Mouse (Mus musculus) cerebellum, adult 2 months (tissue): ENCODE measurements around the gene Acox2. TPM values are rescaled to one million over a fixed set of nuclear protein-coding genes. Genes with fewer than 3 reads are reported as not detected.

Experiments used
- DNase-seq, 2 experiments: peaks; one replicate each; pipeline ENCODE4 v3.0.0; 2021
- H3K27ac ChIP-seq: fragments of 200-500 bp; 2 replicates; pipeline ENCODE4 v1.5.1; 2012; ENCODE audit warnings: low read length, control low read depth, inconsistent platforms; ENCODE audit not compliant: insufficient read depth
- H3K27me3 ChIP-seq: fragments of 200-500 bp; 2 replicates; pipeline ENCODE4 v1.6.1; 2012; ENCODE audit warnings: inconsistent platforms, mild to moderate bottlenecking, low read length, moderate library complexity; ENCODE audit not compliant: control insufficient read depth, insufficient read depth
- H3K4me1 ChIP-seq: fragments of 200-500 bp; 2 replicates; pipeline ENCODE4 v1.6.1; 2011; ENCODE audit warnings: low read length; ENCODE audit not compliant: control insufficient read depth, insufficient read depth
- H3K4me3 ChIP-seq: fragments of 200-500 bp; replicated peaks from 2 replicates; pipeline ENCODE3; 2011; ENCODE audit warnings: mild to moderate bottlenecking, low read depth, low read length, control low read depth; ENCODE audit not compliant: insufficient read depth
- CTCF ChIP-seq: fragments of 200-500 bp; IDR thresholded peaks from 2 replicates; pipeline ENCODE4 v1.5.1; 2011; ENCODE audit warnings: low read depth, mild to moderate bottlenecking, control low read depth, low read length, moderate library complexity, borderline replicate concordance; ENCODE audit not compliant: insufficient read depth
- POLR2A ChIP-seq: fragments of 200-500 bp; IDR thresholded peaks from 2 replicates; pipeline ENCODE4 v1.6.1; 2011; ENCODE audit warnings: low read length, control low read depth, borderline replicate concordance; ENCODE audit not compliant: insufficient read depth
- WGBS: fragments of 180-500 bp; shearing (Covaris S2); methylation state at CpG from one replicate; pipeline ENCODE4 v1.1.7; 2018; 5-methylcytosine and 5-hydroxymethylcytosine counted together
- polyA plus RNA-seq: library from polyadenylated mRNA; depleted of rRNA; stranded (reverse); fragments of >200 nt; gene quantifications from 2 replicates; pipeline ENCODE4 v1.2.3, GENCODE M21; 2012

The Acox2 gene
- polyA plus RNA-seq, 1 experiment: 0.41 TPM

DNA sequence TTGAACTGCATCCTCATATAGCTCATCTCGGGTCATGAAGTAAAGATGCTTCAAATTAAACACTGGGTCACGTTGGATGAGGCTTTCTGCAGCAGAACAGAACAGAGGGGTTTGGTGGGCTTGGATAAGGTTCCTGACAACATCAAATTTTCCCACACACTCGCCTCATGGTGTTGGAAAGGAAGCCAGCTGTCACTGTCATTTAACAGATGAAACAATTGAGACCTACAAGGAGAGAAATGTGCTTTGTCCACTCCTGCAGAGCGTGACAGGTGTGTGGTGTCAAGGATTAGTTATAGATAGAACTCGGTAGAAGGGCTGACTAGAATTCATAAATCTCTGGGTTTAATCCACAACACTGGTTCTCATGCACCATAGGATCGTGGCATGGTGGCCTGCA, 3.1 kb downstream of the Acox2 start:
- DNase-seq: no peak
- Histone ChIP-seq H3K27ac (no peak overlapping the region), H3K4me1 (no peaks in the 10 kb centered on the region; the same call in 1 of the 2 replicates), H3K27me3 (no peaks in the 10 kb centered on the region), H3K4me3 (no peak overlapping the region)
- TF ChIP-seq POLR2A (no peak), CTCF (no peak)
- 67% methylated on average over 6 of the region's 6 CpGs for WGBS

DNA sequence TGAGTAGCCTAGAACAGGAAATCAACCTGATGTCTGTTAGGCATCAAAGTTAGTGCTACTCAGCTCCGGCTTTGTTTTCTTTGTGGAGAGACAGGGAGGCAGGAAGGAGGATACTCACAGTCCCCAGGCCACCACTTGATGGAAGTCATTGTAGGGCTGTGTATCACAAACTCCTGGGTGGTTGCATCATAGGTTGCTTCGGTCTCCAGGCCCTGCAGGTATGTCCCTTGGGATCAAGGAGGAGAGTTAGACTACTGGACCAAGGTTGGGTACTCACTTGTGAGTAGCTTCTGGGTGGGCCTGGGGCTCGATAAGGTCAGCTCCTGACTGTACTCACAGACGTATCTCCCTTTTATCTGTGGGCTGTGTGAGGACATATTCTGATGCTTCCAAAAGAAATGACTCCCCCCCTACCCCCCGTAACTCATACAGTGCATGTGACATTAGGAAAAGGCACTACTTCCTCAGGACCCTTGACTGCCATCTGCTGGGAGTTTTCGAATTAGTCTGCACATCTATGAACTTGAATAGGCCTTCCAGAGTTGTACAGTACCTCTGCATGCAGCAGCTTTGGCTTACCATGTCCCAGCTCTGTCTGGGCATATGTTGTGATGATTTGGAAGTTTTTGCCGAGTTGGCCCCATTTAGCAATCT, 4.0 kb downstream of the Acox2 start:
- H3K4me1 ChIP-seq: no peaks in the 10 kb centered on the region; the same call in 1 of the 2 replicates
- H3K27ac ChIP-seq: no peak overlapping the region
- peak; percentile 34 for DNase-seq
- peak; percentile 42 for TF ChIP-seq CTCF
- no peak for TF ChIP-seq POLR2A
- no peaks in the 10 kb centered on the region for H3K27me3 ChIP-seq
- WGBS: 66% methylated on average over 7 of the region's 7 CpGs
- H3K4me3 ChIP-seq: no peak overlapping the region

DNA sequence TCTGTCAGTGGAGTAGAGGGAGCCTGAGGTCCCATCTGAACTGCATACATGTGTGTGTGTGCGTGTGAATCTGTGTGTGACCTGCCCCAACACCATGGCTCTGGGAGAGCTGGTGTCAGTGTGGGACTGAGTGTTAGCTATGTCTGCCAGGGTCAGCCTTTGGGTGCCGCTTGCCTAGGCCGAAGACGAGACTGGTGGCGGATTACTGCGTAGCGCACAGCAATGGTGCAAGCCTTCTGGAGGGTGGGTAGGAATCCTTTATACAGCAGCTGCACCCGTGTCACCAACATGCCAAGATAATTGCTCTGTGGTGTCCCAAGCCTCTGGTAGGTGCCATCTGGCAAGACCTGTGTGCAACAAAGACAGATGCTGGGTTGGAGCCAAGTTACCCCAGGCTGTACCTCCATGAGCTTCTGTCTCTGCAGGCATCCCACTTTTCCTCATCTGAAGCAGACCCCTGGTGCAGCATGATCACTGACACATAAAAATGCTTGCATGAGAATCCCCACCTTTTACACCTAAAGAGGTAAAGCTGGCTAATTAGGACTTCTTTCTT, 7.7 kb downstream of the Acox2 start:
- Histone ChIP-seq H3K4me3 (no peak overlapping the region), H3K27ac (no peak overlapping the region), H3K4me1 (no peaks in the 10 kb centered on the region), H3K27me3 (no peaks in the 10 kb centered on the region)
- TF ChIP-seq CTCF (no peak), POLR2A (no peak)
- DNase-seq: no peak
- WGBS: 43% methylated on average over 8 of the region's 8 CpGs

DNA sequence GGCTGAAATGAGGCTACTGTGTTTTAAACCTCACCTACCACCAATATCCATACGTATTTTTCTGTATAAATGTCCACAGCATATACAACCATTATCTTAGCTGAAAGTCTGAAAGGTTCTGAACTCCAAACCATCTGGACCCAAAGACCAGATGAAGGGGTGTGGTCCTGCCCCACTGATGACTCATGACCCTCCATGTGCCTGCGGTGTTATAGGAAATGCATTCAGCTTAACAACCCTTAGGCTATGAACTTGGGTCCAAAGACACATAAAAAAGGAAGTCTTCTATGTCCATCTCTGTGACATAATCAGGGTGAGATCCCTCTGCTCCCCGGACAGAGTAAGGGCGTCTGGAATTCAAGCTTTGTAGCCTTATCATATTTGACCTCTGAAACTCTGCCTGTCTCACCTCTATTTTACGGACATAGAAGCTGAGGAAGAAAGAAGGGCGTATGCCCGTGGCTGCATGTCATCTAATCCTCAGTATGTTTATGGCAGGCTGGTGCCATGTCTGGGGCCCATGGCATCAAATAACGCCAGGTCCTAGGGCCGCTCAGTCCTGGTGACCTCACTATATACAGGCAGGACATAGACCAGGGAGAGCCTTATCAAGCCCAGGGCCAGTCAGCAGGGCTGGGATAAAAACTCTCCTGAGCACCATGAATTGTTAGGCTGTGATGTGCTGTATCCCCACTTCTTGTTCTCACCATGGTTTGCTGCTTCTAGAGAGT, 8.8 kb downstream of the Acox2 start:
- H3K27ac ChIP-seq: no peak overlapping the region
- 95% methylated on average over 9 of the region's 9 CpGs for WGBS
- no peak for TF ChIP-seq POLR2A
- TF ChIP-seq CTCF: no peak
- no peak for DNase-seq
- no peaks in the 10 kb centered on the region for H3K27me3 ChIP-seq
- no peak overlapping the region for H3K4me3 ChIP-seq
- no peaks in the 10 kb centered on the region for H3K4me1 ChIP-seq

DNA sequence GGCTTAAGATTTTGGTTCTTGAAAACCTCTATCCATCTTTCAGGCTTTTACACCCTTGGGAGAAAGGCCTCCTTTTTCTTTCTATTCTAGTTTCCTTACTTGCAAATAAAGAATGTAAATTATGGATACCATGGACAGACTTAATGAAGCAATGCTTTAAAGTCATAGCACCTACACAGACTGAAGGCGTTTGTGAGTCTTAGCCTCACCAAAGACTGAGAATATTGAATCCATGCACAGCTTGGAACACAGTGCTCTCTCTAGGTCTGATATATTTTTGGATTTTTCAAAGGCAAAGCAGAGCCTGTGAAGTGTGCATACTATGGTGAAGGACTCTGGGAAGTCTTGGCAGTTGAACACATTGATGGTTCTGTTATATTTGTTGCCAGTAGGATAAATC, 9.9 kb downstream of the Acox2 start:
- 98% methylated on average over 1 of the region's 1 CpGs for WGBS
- TF ChIP-seq POLR2A: no peak
- no peak for TF ChIP-seq CTCF
- H3K4me1 ChIP-seq: no peaks in the 10 kb centered on the region
- H3K27ac ChIP-seq: no peak overlapping the region
- H3K27me3 ChIP-seq: no peaks in the 10 kb centered on the region
- DNase-seq: no peak
- H3K4me3 ChIP-seq: no peak overlapping the region

- H3K4me1 ChIP-seq: no peaks in the 10 kb centered on the region
- no peak for TF ChIP-seq CTCF
- TF ChIP-seq POLR2A: no peak
- 74% methylated on average over 8 of the region's 8 CpGs for WGBS
- no peak overlapping the region for H3K4me3 ChIP-seq
- H3K27ac ChIP-seq: no peak overlapping the region
- no peak for DNase-seq
- no peaks in the 10 kb centered on the region for H3K27me3 ChIP-seq
Measured at GRCm38 (mm10) chr14:8246878-8247277, 12.3 kb downstream of the Acox2 start.

- TF ChIP-seq POLR2A (no peak), CTCF (no peak)
- H3K27me3 ChIP-seq: no peaks in the 10 kb centered on the region
- 90% methylated on average over 5 of the region's 5 CpGs for WGBS
- no peak for DNase-seq
- H3K4me1 ChIP-seq: no peaks in the 10 kb centered on the region
- no peak overlapping the region for H3K27ac ChIP-seq
- H3K4me3 ChIP-seq: no peak overlapping the region
Measured at GRCm38 (mm10) chr14:8244211-8244611, 14.9 kb downstream of the Acox2 start.

DNA sequence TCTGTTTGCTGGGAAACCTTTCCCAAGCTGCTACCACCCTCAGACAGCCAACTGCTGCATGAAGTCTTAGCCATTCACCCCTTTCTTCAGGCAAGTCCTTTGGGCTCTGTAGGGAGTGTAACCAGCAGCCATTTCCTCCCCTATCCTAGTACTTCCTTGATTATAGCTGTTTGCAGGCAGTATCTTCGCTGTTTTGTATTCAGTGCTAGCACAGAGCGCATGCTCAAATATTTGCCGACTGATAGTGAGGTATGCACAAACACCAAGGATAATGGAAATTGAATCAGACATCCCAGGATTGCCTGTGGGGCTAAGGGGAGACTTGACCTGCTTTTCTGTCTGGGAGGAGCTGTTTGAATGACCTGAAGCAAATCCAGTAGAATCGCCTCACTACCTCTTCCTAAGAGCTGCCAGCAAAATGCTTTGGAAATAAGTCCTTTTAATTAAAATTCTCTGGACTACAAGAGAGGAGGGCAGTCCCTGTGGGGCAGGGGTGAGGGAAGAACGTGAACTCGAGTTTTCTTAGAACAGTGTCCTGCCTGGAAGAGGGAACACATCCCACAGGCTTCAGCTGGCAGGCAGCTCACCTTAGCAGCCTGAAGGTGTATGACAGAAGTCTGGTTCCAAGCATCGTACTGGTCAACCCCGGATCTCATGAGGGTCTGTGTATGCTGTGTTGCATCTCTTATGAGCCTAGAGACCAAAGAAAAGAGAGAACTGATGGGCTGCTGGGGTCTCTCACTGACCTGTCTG, 15.8 kb downstream of the Acox2 start:
- Histone ChIP-seq H3K27ac (no peak overlapping the region), H3K4me1 (no peaks in the 10 kb centered on the region), H3K27me3 (no peaks in the 10 kb centered on the region), H3K4me3 (no peak overlapping the region)
- WGBS: 72% methylated on average over 8 of the region's 8 CpGs
- no peak for DNase-seq
- TF ChIP-seq CTCF (no peak), POLR2A (no peak)
